ENCODE assay signal across 19 mouse cellular contexts in the genomic region with DNA sequence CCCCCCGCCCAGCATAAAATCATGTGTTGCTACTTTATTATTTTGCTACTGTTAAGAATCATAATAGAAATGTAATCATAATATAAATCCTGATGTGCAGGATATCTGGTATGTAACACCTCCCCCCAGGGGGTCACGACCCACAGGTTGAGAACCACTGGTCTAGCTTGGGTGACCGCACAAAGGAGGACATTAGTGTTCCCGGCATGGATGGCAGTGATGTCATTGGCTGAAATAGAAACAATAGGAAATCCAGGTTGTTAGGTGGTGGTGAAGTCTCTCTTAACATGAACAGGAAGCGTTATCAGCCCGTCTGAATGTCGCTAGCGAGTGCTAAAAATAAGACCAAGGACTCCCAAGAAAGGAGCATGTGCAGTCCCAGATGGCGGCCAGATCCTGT.
"Had no signal": no experiment of that assay in that cellular context is flagged by ENCODE, and none has a peak within 500 bp of the region (broad histone marks: within the 10 kb centered on the region; RNA-seq: fewer than 3 reads in every experiment).

No protein-coding gene starts in this region.

- ATAC-seq: midbrain, embryonic 15.5 days had no signal

- H3K36me3 ChIP-seq: liver, embryonic 13.5 days; lung, embryonic 15.5 days; midbrain, embryonic 12.5 days; midbrain, embryonic 15.5 days; neural tube, embryonic 12.5 days; neural tube, embryonic 15.5 days had no signal

- H3K4me3 ChIP-seq: liver, embryonic 13.5 days; lung, embryonic 15.5 days; midbrain, embryonic 12.5 days; midbrain, embryonic 15.5 days; neural tube, embryonic 12.5 days; neural tube, embryonic 15.5 days had no signal

- H3K4me2 ChIP-seq: liver, embryonic 13.5 days; lung, embryonic 15.5 days; midbrain, embryonic 12.5 days; midbrain, embryonic 15.5 days; neural tube, embryonic 12.5 days; neural tube, embryonic 15.5 days had no signal

- H3K4me1 ChIP-seq: liver, embryonic 13.5 days had no signal

- H3K9me3 ChIP-seq: lung, embryonic 15.5 days; midbrain, embryonic 12.5 days; midbrain, embryonic 15.5 days; neural tube, embryonic 12.5 days; neural tube, embryonic 15.5 days had no signal

- DNase-seq: kidney, adult 9 months; kidney, postnatal 14 days; kidney, postnatal 4 days; left cerebral cortex, postnatal 4 days; liver, embryonic 13.5 days; lung, postnatal 14 days; right cerebral cortex, adult 18-20 months; right cerebral cortex, postnatal 14 days; right cerebral cortex, postnatal 4 days; thymus, adult 2 months; thymus, postnatal 14 days; thymus, postnatal 4 days had no signal

- H3K27ac ChIP-seq: liver, embryonic 13.5 days; lung, embryonic 15.5 days; macrophage; midbrain, embryonic 12.5 days; midbrain, embryonic 15.5 days; neural tube, embryonic 12.5 days; neural tube, embryonic 15.5 days; stomach, postnatal 0 days had no signal

- H3K27me3 ChIP-seq: liver, embryonic 13.5 days; lung, embryonic 15.5 days; midbrain, embryonic 12.5 days; midbrain, embryonic 15.5 days; neural tube, embryonic 12.5 days; neural tube, embryonic 15.5 days had no signal

- H3K9ac ChIP-seq: liver, embryonic 13.5 days; lung, embryonic 15.5 days; midbrain, embryonic 12.5 days; midbrain, embryonic 15.5 days; neural tube, embryonic 12.5 days; neural tube, embryonic 15.5 days had no signal
